Mouse (Mus musculus) lung, postnatal 0 days (tissue): ENCODE measurements at regions not wholly inside any gene's neighbourhood (a gene's known extent, or its start where the extent isn't known, plus 50 kb on each side); places are given as distances from the start of the nearest gene placed in this dataset.

Source experiments
- ATAC-seq: fragments of 200-750 bp; cut with Nextera tagmentation; 2 replicates; pipeline ENCODE4 v1.8.0; 2017; ENCODE audit warnings: moderate library complexity
- DNase-seq: peaks from one replicate; pipeline ENCODE4 v3.0.0-alpha.2; 2016; ENCODE audit warnings: low spot score
- H3K27ac ChIP-seq: fragments of 300-500 bp; sonication (generic); 2 replicates; pipeline ENCODE4 v1.5.1; 2014; ENCODE audit warnings: antibody characterized with exemption, mild to moderate bottlenecking, low read length, mixed read lengths
- H3K27me3 ChIP-seq: fragments of 300-500 bp; sonication (generic); replicated peaks from 2 replicates; pipeline ENCODE4 v1.6.1; 2014; ENCODE audit warnings: low read length, mixed read lengths; ENCODE audit not compliant: insufficient read depth
- H3K36me3 ChIP-seq: fragments of 300-500 bp; sonication (generic); 2 replicates; pipeline ENCODE4 v1.6.1; 2014; ENCODE audit warnings: low read length, mixed read lengths; ENCODE audit not compliant: insufficient read depth
- H3K4me1 ChIP-seq: fragments of 300-500 bp; sonication (generic); 2 replicates; pipeline ENCODE4 v1.6.1; 2014; ENCODE audit warnings: antibody characterized with exemption, low read depth, low read length, mixed read lengths; ENCODE audit not compliant: insufficient read depth
- H3K4me2 ChIP-seq: fragments of 300-500 bp; sonication (generic); replicated peaks from 2 replicates; pipeline ENCODE4 v1.6.1; 2014; ENCODE audit warnings: low read depth, mild to moderate bottlenecking, low read length, moderate library complexity, mixed read lengths
- H3K4me3 ChIP-seq: fragments of 300-500 bp; sonication (generic); 2 replicates; pipeline ENCODE4 v1.5.1; 2014; ENCODE audit warnings: low read depth, low read length
- H3K9ac ChIP-seq: fragments of 300-500 bp; sonication (generic); replicated peaks from 2 replicates; pipeline ENCODE4 v1.6.1; 2014; ENCODE audit warnings: low read depth, mild to moderate bottlenecking
- H3K9me3 ChIP-seq: fragments of 300-500 bp; sonication (generic); 2 replicates; pipeline ENCODE4 v1.6.1; 2016; ENCODE audit warnings: low read length, mixed read lengths
- CTCF ChIP-seq: IDR thresholded peaks from 2 replicates; pipeline ENCODE4 v1.5.1; 2016; ENCODE audit warnings: antibody characterized with exemption, mild to moderate bottlenecking
- EP300 ChIP-seq: IDR thresholded peaks from 2 replicates; pipeline ENCODE4 v1.6.1; 2016; ENCODE audit warnings: antibody characterized with exemption, mild to moderate bottlenecking, control low read depth
- WGBS: fragments of 180-500 bp; shearing (Covaris S2); extraction: QIAGEN DNeasy Blood & Tissue Kit; methylation state at CpG from one replicate; pipeline ENCODE4 v1.1.7; 2014; 5-methylcytosine and 5-hydroxymethylcytosine counted together

DNA sequence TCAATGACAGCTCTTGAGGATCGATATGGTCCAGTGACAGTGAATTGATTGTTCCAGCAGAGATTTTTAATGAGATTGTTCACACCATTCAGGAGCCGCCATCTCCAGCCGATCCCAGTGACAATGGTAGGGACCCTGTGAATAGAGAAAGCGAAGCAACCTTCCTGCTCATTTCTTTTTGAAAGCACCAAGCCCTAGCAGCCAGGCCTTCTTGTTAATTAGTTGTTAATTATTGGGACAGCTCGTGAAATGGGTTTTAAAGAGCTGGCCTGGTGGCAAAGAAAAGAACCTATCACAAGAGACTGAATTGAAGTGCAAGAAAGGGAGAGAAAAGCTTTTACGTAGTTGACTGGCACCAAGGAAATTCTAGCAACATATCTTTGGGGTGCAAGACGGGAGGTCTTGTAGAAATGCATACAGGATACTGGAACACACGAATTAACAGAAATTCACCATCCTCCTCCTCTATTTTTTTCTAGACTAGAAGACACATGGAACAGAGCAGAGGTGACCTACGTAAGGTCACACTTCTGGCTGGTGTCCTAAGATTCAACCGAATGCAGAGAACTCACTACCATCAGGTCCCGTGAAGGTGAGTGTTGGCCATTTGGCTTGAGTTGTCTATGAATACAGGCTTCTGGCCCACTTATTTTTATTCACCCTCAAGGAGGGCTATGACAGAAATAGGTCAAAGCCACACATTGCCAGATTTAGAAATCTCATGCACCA lies 320.7 kb downstream of the Tbc1d1 start:
- Histone ChIP-seq H3K4me3 (no peak overlapping the region), H3K36me3 (no peaks in the 10 kb centered on the region), H3K9me3 (no peaks in the 10 kb centered on the region), H3K9ac (no peak overlapping the region), H3K4me1 (no peaks in the 10 kb centered on the region; the same call in 1 of the 2 replicates), H3K27me3 (no peaks in the 10 kb centered on the region), H3K4me2 (no peak overlapping the region), H3K27ac (no peak overlapping the region)
- ATAC-seq, result no peak
- no peak for DNase-seq
- TF ChIP-seq EP300 (no peak), CTCF (no peak)
- WGBS, result 86% methylated on average over 11 of the region's 11 CpGs

DNA sequence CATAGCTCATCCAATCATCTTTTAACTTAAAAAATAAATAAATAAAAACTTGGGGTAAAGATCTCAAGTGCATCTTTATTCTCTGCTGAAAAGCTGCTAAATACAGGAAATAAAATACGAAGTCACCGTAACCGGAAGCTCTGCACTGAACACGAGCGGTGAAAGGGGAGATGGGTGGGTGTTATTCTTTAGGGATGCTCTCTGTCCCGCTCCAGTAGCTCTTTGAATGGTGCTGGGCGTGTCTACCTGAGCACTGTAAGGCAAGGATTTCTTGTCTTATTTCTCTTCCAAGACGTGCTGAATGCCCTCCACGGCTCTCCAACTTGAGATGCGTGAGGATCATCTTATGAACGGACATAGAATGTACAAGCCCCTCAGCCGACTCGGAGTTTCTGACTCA lies 322.0 kb downstream of the Tbc1d1 start:
- H3K27me3 ChIP-seq, result no peaks in the 10 kb centered on the region
- H3K4me2 ChIP-seq, result no peak overlapping the region
- no peaks in the 10 kb centered on the region for H3K4me1 ChIP-seq
- ATAC-seq (no peak), DNase-seq (no peak)
- no peaks in the 10 kb centered on the region for H3K9me3 ChIP-seq
- no peaks in the 10 kb centered on the region for H3K36me3 ChIP-seq
- H3K27ac ChIP-seq, result no peak overlapping the region
- H3K9ac ChIP-seq, result no peak overlapping the region
- H3K4me3 ChIP-seq, result no peak overlapping the region
- 77% methylated on average over 13 of the region's 13 CpGs for WGBS
- no peak for TF ChIP-seq CTCF
- no peak for TF ChIP-seq EP300

DNA sequence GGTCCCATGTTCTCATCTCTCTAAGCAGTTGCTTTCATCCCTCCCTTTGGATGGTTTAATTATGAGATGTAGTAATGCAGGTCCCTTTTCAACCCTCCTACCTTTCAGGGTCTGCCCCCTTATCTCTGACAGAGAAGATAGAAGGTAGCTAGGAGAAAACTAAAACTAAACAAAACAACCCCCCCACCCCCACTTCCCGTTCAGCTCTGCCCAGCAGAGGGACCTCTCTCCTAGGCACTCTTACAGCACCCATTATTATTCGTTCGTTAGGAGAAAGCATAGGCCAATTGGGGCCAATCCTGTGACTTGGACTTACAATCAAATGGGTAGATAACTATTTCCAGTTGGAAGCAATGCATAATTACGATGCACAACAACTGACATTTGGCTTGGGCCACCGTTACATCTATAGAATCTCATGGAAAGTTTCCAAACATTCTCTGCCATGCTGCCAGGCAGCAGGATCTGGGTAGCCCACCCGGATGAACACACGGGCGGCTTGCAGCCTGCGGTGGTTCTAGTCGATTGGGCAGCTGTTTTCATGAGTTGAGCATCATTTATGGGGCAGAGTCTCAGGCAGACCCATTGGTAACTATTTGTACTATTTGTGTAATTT lies 322.6 kb downstream of the Tbc1d1 start:
- Histone ChIP-seq H3K4me2 (no peak overlapping the region), H3K27ac (no peak overlapping the region), H3K9me3 (no peaks in the 10 kb centered on the region), H3K9ac (no peak overlapping the region), H3K36me3 (no peaks in the 10 kb centered on the region), H3K27me3 (no peaks in the 10 kb centered on the region), H3K4me1 (no peaks in the 10 kb centered on the region), H3K4me3 (no peak overlapping the region)
- ATAC-seq (no peak), DNase-seq (no peak)
- no peak for TF ChIP-seq EP300
- TF ChIP-seq CTCF, result peak; percentile 19; the same call in 1 of the 2 replicates
- 72% methylated on average over 10 of the region's 10 CpGs for WGBS

DNA sequence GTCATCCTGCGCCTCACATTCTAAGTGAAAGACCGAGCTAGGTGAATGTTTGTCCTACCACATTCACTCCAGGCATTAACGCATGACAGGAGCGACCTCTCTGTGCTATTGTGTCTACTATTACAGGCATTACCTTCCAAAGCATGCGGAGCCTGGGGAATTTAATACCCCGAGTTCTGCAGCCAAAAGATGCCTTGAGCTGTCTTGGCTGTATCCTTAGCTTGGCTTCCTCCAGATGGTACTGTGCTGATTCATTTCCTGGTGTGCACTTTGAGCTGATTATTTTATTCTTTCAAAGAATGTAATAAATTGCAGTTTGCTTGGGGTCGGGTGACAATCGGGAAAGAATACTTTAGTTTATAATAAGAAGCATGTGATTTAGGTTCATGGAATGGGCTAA lies 323.2 kb downstream of the Tbc1d1 start:
- Histone ChIP-seq H3K4me2 (no peak overlapping the region), H3K36me3 (no peaks in the 10 kb centered on the region), H3K27ac (no peak overlapping the region), H3K9ac (no peak overlapping the region), H3K9me3 (no peaks in the 10 kb centered on the region), H3K4me3 (no peak overlapping the region), H3K27me3 (no peaks in the 10 kb centered on the region), H3K4me1 (no peaks in the 10 kb centered on the region)
- DNase-seq (peak; percentile 11), ATAC-seq (no peak)
- 48% methylated on average over 8 of the region's 8 CpGs for WGBS
- TF ChIP-seq CTCF (no peak), EP300 (no peak)

DNA sequence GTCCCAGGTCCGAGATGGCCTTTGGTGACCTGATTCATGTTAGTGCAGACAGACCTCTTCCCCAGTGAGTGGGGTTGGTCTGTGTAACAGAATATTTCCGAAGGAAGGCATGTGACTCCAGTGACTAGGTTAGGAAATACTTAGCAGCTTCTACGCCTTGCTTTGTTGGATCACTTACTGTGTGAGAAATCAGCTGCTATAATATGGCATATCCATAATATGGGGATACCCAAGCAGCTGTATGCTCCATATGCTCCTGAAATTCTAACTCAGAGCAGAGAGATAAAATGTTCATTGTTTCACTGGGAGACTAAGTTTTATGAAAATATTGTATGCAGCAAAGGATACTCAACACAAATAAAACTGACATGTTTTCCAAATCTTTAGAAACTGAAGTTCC lies 318.1 kb upstream of the Klf3 start:
- 80% methylated on average over 3 of the region's 3 CpGs for WGBS
- H3K9me3 ChIP-seq, result no peaks in the 10 kb centered on the region
- no peak for ATAC-seq
- H3K27me3 ChIP-seq, result no peaks in the 10 kb centered on the region
- H3K36me3 ChIP-seq, result no peaks in the 10 kb centered on the region
- no peak overlapping the region for H3K27ac ChIP-seq
- H3K9ac ChIP-seq, result no peak overlapping the region
- no peak for DNase-seq
- H3K4me1 ChIP-seq, result no peaks in the 10 kb centered on the region; the same call in 1 of the 2 replicates
- TF ChIP-seq CTCF (no peak), EP300 (no peak)
- H3K4me3 ChIP-seq, result no peak overlapping the region
- no peak overlapping the region for H3K4me2 ChIP-seq

DNA sequence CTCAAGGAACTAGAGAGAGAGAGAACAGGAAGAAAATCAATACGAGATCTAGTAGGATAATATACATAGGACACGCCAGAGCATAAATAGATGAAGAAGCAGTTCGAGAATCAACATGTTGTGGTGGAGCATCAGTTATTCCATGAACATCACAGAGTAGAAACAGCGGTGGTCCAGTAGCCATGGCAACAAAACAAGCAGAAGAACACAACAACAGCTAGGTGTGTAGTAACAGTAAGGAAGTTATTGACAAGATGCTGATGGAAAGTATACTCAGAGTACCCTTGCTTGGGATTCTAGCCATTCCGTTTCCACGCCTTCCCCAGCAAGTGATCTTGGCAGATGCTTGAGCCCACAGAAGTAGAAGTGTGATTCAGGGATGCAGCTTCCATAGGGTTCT lies 317.3 kb upstream of the Klf3 start:
- no peak for ATAC-seq

More for the DNA sequence above, 317.3 kb upstream of the Klf3 start:
- Histone ChIP-seq H3K9me3 (no peaks in the 10 kb centered on the region), H3K36me3 (no peaks in the 10 kb centered on the region), H3K4me1 (no peaks in the 10 kb centered on the region; the same call in 1 of the 2 replicates), H3K27me3 (no peaks in the 10 kb centered on the region), H3K4me2 (no peak overlapping the region), H3K9ac (no peak overlapping the region), H3K4me3 (no peak overlapping the region), H3K27ac (no peak overlapping the region)
- TF ChIP-seq CTCF, result no peak
- no peak for TF ChIP-seq EP300
- WGBS, result 94% methylated on average over 6 of the region's 6 CpGs
- no peak for DNase-seq
